Comparison of ENCODE assay signal across 17 mouse cellular contexts in the genomic region with DNA sequence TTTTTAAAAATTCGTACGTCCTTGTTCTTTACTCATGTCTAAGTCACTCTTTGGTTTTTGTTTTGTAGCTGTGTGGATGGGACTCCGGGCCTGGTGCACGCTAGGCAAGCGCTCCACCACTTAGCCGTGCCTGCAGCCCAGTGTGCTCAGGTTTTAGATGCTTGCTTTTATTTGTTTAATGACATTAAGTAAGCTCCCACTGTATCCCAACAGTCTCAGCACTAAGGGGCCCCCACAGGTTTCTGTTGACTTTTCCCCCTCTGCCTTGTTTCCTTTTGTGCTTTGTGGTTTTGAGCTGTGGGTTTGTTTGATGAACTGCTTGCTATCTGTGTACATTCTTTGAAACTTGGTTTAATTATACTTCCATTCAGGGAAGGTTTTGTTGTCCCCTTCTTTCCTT. TPM values are rescaled to one million over a fixed set of nuclear protein-coding genes. Genes with fewer than 3 reads are reported as not detected.
DNase-seq lines count a peak whose midpoint lies in the region; ATAC-seq and TF ChIP-seq lines count a peak whose summit lies in the region.
"Had no signal": no experiment of that assay in that cellular context is flagged by ENCODE, and none has a peak within 500 bp of the region (broad histone marks: within the 10 kb centered on the region; RNA-seq: fewer than 3 reads in every experiment).

No protein-coding gene starts in this region.

- no peaks in the 10 kb centered on the region for H3K27me3 ChIP-seq in lung, embryonic 16.5 days (ENCODE audit: control insufficient read depth, insufficient read depth, low read depth, low read length)
- H3K27me3 ChIP-seq in liver, postnatal 0 days (ENCODE audit: insufficient read depth, low read length) = no peaks in the 10 kb centered on the region
- no peaks in the 10 kb centered on the region for H3K27me3 ChIP-seq in cerebellum, adult 2 months (ENCODE audit: control insufficient read depth, insufficient read depth, low read length)
- H3K27me3 ChIP-seq: CH12.LX had no signal

- DNase-seq in lung, postnatal 14 days = no peak
- DNase-seq in 416B (ENCODE audit: low read depth) = peak; percentile 32
- DNase-seq in CD4-positive, CD25-positive, alpha-beta regulatory T cell, adult 2 months (ENCODE audit: low read depth, low spot score) = peak; percentile 7
- DNase-seq in liver, postnatal 0 days = no peak
- no peak for DNase-seq in cerebellum, adult 2 months
- no peak for DNase-seq in frontal cortex, adult 2 months (ENCODE audit: extremely low spot score in 1 of 2, low spot score in 1 of 2)
- DNase-seq: cerebellum, postnatal 14 days; forebrain, postnatal 0 days; gastrocnemius, adult 2 months; heart, adult 11 months; kidney, adult 18-20 months; kidney, postnatal 10 days; layer of hippocampus, adult 9-11 months had no signal

- TF ChIP-seq POLR2A in cerebellum, adult 2 months (IDR thresholded peaks at IDR 0.05; ENCODE audit: borderline replicate concordance, insufficient read depth, low read length) = no peak

- H3K4me2 ChIP-seq in lung, embryonic 16.5 days (ENCODE audit: low read depth, low read length) = no peak overlapping the region
- H3K4me2 ChIP-seq in liver, postnatal 0 days (ENCODE audit: low read depth, low read length) = peak overlapping the region; percentile 99

- H3K4me3 ChIP-seq in lung, embryonic 16.5 days (ENCODE audit: low read length) = no peak overlapping the region
- no peak overlapping the region for H3K4me3 ChIP-seq in liver, postnatal 0 days (ENCODE audit: low read depth, low read length)
- no peak overlapping the region for H3K4me3 ChIP-seq in cerebellum, adult 2 months (replicated peaks; ENCODE audit: insufficient read depth, low read depth, low read length)
- H3K4me3 ChIP-seq: midbrain, embryonic 12.5 days had no signal

- no peak for TF ChIP-seq CTCF in liver, postnatal 0 days (IDR thresholded peaks at IDR 0.05; ENCODE audit: low read depth)
- TF ChIP-seq CTCF in cerebellum, adult 2 months (IDR thresholded peaks at IDR 0.05; ENCODE audit: borderline replicate concordance, insufficient read depth, low read depth, low read length) = no peak

- peak overlapping the region; percentile 21 for H3K27ac ChIP-seq in lung, embryonic 16.5 days (ENCODE audit: low read length)
- H3K27ac ChIP-seq in liver, postnatal 0 days (ENCODE audit: low read depth) = peak overlapping the region; percentile 63; the same call in 1 of the 2 replicates
- no peak overlapping the region for H3K27ac ChIP-seq in cerebellum, adult 2 months (ENCODE audit: insufficient read depth, low read length)
- H3K27ac ChIP-seq: gastrocnemius, adult 2 months; hindbrain, embryonic 10.5 days; midbrain, embryonic 12.5 days had no signal

- peak; percentile 39; the same call in 1 of the 2 replicates for ATAC-seq in lung, embryonic 16.5 days (ENCODE audit: low read depth)
- no peak for ATAC-seq in liver, postnatal 0 days
- ATAC-seq: forebrain, postnatal 0 days had no signal

- peaks cover 12% of the 10 kb centered on the region; the same call in 1 of the 2 replicates for H3K4me1 ChIP-seq in lung, embryonic 16.5 days (replicated peaks; ENCODE audit: control insufficient read depth, insufficient read depth, low read length)
- peaks cover 17% of the 10 kb centered on the region for H3K4me1 ChIP-seq in liver, postnatal 0 days (ENCODE audit: insufficient read depth)
- H3K4me1 ChIP-seq in cerebellum, adult 2 months (ENCODE audit: control insufficient read depth, insufficient read depth, low read length) = no peaks in the 10 kb centered on the region

- TF ChIP-seq EP300 in liver, postnatal 0 days (IDR thresholded peaks at IDR 0.05; ENCODE audit: low read depth) = no peak

- H3K36me3 ChIP-seq in lung, embryonic 16.5 days (ENCODE audit: control insufficient read depth, insufficient read depth, low read length) = no peaks in the 10 kb centered on the region
- H3K36me3 ChIP-seq in liver, postnatal 0 days (replicated peaks; ENCODE audit: insufficient read depth, low read length) = no peaks in the 10 kb centered on the region
- H3K36me3 ChIP-seq: hindbrain, embryonic 10.5 days; midbrain, embryonic 12.5 days had no signal

- peaks cover 3% of the 10 kb centered on the region; the same call in 1 of the 2 replicates for H3K9me3 ChIP-seq in lung, embryonic 16.5 days (ENCODE audit: control insufficient read depth, low read length)
- H3K9me3 ChIP-seq in liver, postnatal 0 days (ENCODE audit: low read length) = 0 out of 2 replicates have a peak, but pooled peaks cover 4% of the 10 kb centered on the region
- H3K9me3 ChIP-seq: midbrain, embryonic 12.5 days had no signal

- WGBS in lung, embryonic 16.5 days = 58% methylated on average over 6 of the region's 6 CpGs
- 39% methylated on average over 6 of the region's 6 CpGs for WGBS in liver, postnatal 0 days (ENCODE audit: insufficient replicate concordance)
- 95% methylated on average over 6 of the region's 6 CpGs for WGBS in cerebellum, adult 2 months

- no peak overlapping the region for H3K9ac ChIP-seq in lung, embryonic 16.5 days (ENCODE audit: low read length)
- H3K9ac ChIP-seq in liver, postnatal 0 days (replicated peaks) = no peak overlapping the region
- H3K9ac ChIP-seq: forebrain, postnatal 0 days had no signal

RNA-seq across cellular contexts. Expression of gene Kctd14, which starts 1.1 kb away (rescaled TPM):
- polyA plus RNA-seq in lung, embryonic 16.5 days (2015; fragmentation: Nextera tagmentation; extraction: Ambion mirVana) = 8.9 and 9.9 TPM in 2 replicates
- polyA plus RNA-seq in liver, postnatal 0 days (2015; fragmentation: Nextera tagmentation; extraction: Ambion mirVana) = 3.9 and 5.0 TPM in 2 replicates
- 1.6 and 2.2 TPM in 2 replicates for polyA plus RNA-seq in cerebellum, adult 2 months (2012; rRNA removed)
- 6.2 and 6.4 TPM in 2 replicates for polyA plus RNA-seq in frontal cortex, adult 2 months (2012; rRNA removed)

RNA-seq across cellular contexts. Expression of gene Ints4, which starts 28.6 kb away (rescaled TPM):
- polyA plus RNA-seq in lung, embryonic 16.5 days (2015; fragmentation: Nextera tagmentation; extraction: Ambion mirVana) = 46.9 and 49.8 TPM in 2 replicates
- 10.3 TPM in 2 replicates for polyA plus RNA-seq in liver, postnatal 0 days (2015; fragmentation: Nextera tagmentation; extraction: Ambion mirVana)
- 67.0 and 72.2 TPM in 2 replicates for polyA plus RNA-seq in cerebellum, adult 2 months (2012; rRNA removed)
- polyA plus RNA-seq in frontal cortex, adult 2 months (2012; rRNA removed) = 50.7 and 67.3 TPM in 2 replicates

RNA-seq across cellular contexts. Expression of gene Thrsp, which starts 34.7 kb away (rescaled TPM):
- 1.2 and 1.6 TPM in 2 replicates for polyA plus RNA-seq in lung, embryonic 16.5 days (2015; fragmentation: Nextera tagmentation; extraction: Ambion mirVana)
- polyA plus RNA-seq in liver, postnatal 0 days (2015; fragmentation: Nextera tagmentation; extraction: Ambion mirVana) = 2.0 and 2.1 TPM in 2 replicates
- 93.2 and 101 TPM in 2 replicates for polyA plus RNA-seq in cerebellum, adult 2 months (2012; rRNA removed)
- polyA plus RNA-seq in frontal cortex, adult 2 months (2012; rRNA removed) = 34.7 and 44.7 TPM in 2 replicates

RNA-seq across cellular contexts. Expression of gene Ndufc2, which starts 52.4 kb away (rescaled TPM):
- polyA plus RNA-seq in lung, embryonic 16.5 days (2015; fragmentation: Nextera tagmentation; extraction: Ambion mirVana) = 350 and 370 TPM in 2 replicates
- polyA plus RNA-seq in liver, postnatal 0 days (2015; fragmentation: Nextera tagmentation; extraction: Ambion mirVana) = 323 and 339 TPM in 2 replicates
- 376 and 378 TPM in 2 replicates for polyA plus RNA-seq in cerebellum, adult 2 months (2012; rRNA removed)
- 247 and 298 TPM in 2 replicates for polyA plus RNA-seq in frontal cortex, adult 2 months (2012; rRNA removed)

Comparison
In these comparisons a context has a peak if more than half of its experiments do, and no peak if none do; other contexts are left out.
1. DNase-seq: peak in 416B (single experiment) and CD4-positive, CD25-positive, alpha-beta regulatory T cell, adult 2 months (single experiment); none in lung, postnatal 14 days (single experiment), liver, postnatal 0 days (single experiment), cerebellum, adult 2 months (0 of 2) and frontal cortex, adult 2 months (0 of 2).
2. RNA of gene Thrsp, which starts 34.7 kb away (polyA plus RNA-seq): 93.2 to 101 TPM in cerebellum, adult 2 months and 34.7 to 44.7 TPM in frontal cortex, adult 2 months; 2.0 to 2.1 TPM in liver, postnatal 0 days and 1.2 to 1.6 TPM in lung, embryonic 16.5 days; every median in the first group is over 10 times any median in the second.